Mouse (Mus musculus): ENCODE data around the gene Dner. TPM values are rescaled to one million over a fixed set of nuclear protein-coding genes. Genes with fewer than 3 reads are reported as not detected.
"Not testable (repeated sequence)": the region's sequence is repeated elsewhere in the genome, so short reads cannot be mapped to it uniquely, and the experiment has no call there.

Gene Dner
- total RNA-seq, 2 experiments from 2014 or later = 0.07 to 0.15 TPM

- intact Hi-C loops (cut with DNase I) = no loop called here
- peak; percentile 37 to 48 for DNase-seq
Measured at GRCm38 (mm10) chr1:84359611-84360500, 336.2 kb downstream of the Dner start.

- DNase-seq = no peak
- intact Hi-C loops (cut with DNase I) = no loop called here
Measured at GRCm38 (mm10) chr1:84357216-84357615, 338.8 kb downstream of the Dner start.

GRCm38 (mm10) chr1:84350262-84350661 lies 345.8 kb downstream of the Dner start:
- intact Hi-C loops (cut with DNase I) = no loop called here
- DNase-seq = no peak

GRCm38 (mm10) chr1:84347796-84348476 lies 348.1 kb downstream of the Dner start:
- intact Hi-C loops (cut with DNase I) = no loop called here
- DNase-seq = no peak

GRCm38 (mm10) chr1:84332797-84333196 lies 363.2 kb downstream of the Dner start:
- DNase-seq; intact Hi-C loops (cut with DNase I): not testable (repeated sequence)

GRCm38 (mm10) chr1:84331861-84332260 lies 364.2 kb downstream of the Dner start:
- DNase-seq; intact Hi-C loops (cut with DNase I): not testable (repeated sequence)

- intact Hi-C loops (cut with DNase I) = no loop called here
- peak in 1 of 2 experiments; percentile 42 for DNase-seq
Measured at GRCm38 (mm10) chr1:84325309-84325708, 370.7 kb downstream of the Dner start.

- intact Hi-C loops (cut with DNase I) = no loop called here
Measured at GRCm38 (mm10) chr1:84321327-84321726, 374.7 kb downstream of the Dner start.

More at GRCm38 (mm10) chr1:84321327-84321726, 374.7 kb downstream of the Dner start:
- DNase-seq = no peak

Small RNAs within 50 kb of the gene (microRNA-seq; reads per million reads assigned to microRNA genes)
- 3.6 to 9.4 reads per million in 2 experiments for gene Mir5126

Other genes with a start within 250 kb of the Dner start
- 1 to 10 TPM; 1.2 to 1.8 TPM for gene Fbxo36, start 143.6 kb upstream of the Dner start, total RNA-seq (2021)
- 100 to 1,000 TPM; 195 to 201 TPM for gene Trip12, start 144.3 kb upstream of the Dner start, total RNA-seq (2021)
- gene Slc16a14, start 238.9 kb upstream of the Dner start, total RNA-seq (2021) = under 1 TPM; 0.38 to 0.51 TPM

All from heart, postnatal 14 days (tissue).